Mouse (Mus musculus): ENCODE measurements around the gene Nol4l. TPM values are rescaled to one million over a fixed set of nuclear protein-coding genes. Genes with fewer than 3 reads are reported as not detected.
A peak's percentile ranks its signal among the peaks of the same experiment; 100 is the strongest.

The Nol4l gene
- polyA plus RNA-seq, 1 experiment from 2014 or later: 26.7 TPM

DNA sequence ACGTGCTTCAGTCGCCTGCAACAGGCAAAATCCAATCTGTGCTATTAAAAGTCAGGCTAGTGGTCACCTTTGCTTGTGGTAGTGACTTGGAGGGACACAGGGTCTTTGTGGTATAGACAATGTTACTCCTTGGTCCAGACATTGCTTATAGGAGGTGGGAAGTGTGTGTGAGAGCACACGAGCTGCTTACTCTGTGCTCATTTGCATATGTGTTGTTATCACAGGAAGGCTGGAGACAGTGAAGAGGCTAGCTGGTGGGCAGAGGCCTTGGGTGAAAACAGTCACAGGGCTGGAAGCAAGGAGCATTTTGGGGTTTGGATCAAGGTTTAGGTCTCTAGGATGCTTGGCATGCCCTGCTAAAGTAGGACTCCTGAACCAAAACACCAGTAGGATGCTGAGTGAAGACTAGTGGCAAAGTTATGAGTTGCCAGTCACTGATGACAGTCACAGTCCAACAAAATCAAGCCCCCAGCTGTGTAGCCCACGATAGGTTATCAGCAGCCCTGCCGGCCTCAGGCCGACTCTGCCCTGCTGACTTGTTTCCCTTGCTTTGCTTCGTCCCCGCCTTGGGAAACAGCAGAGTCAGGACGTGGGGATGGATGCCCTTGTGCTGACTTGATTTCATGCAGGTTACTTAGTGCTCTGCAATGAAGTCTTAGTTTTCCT, 74.8 kb downstream of the Nol4l start:
- Histone ChIP-seq H3K27ac (ENCODE audit: low read depth, low read length) (no peak overlapping the region), H3K9ac (ENCODE audit: low read depth, low read length) (no peak overlapping the region)
- DNase-seq (ENCODE audit: low spot score): no peak

GRCm38 (mm10) chr2:153453961-153454759, 75.6 kb downstream of the Nol4l start:
- DNase-seq (ENCODE audit: low spot score): no peak
- Histone ChIP-seq H3K27me3 (ENCODE audit: control insufficient read depth, insufficient read depth, low read length) (no peaks in the 10 kb centered on the region), H3K4me3 (ENCODE audit: low read depth, low read length) (no peak overlapping the region), H3K4me2 (replicated peaks; ENCODE audit: low read depth, low read length) (no peak overlapping the region), H3K9ac (ENCODE audit: low read depth, low read length) (no peak overlapping the region), H3K9me3 (ENCODE audit: control insufficient read depth, low read length) (no peaks in the 10 kb centered on the region), H3K27ac (ENCODE audit: low read depth, low read length) (no peak overlapping the region), H3K4me1 (replicated peaks; ENCODE audit: control insufficient read depth, insufficient read depth, low read length) (peaks cover 12% of the 10 kb centered on the region), H3K36me3 (ENCODE audit: control insufficient read depth, insufficient read depth, low read length) (no peaks in the 10 kb centered on the region)
- 71% methylated on average over 12 of the region's 12 CpGs for WGBS
- ATAC-seq (ENCODE audit: low FRiP score): no peak

More for the DNA sequence above, 74.8 kb downstream of the Nol4l start:
- Histone ChIP-seq H3K4me3 (ENCODE audit: low read depth, low read length) (no peak overlapping the region), H3K4me2 (replicated peaks; ENCODE audit: low read depth, low read length) (no peak overlapping the region), H3K36me3 (ENCODE audit: control insufficient read depth, insufficient read depth, low read length) (no peaks in the 10 kb centered on the region), H3K9me3 (ENCODE audit: control insufficient read depth, low read length) (no peaks in the 10 kb centered on the region), H3K27me3 (ENCODE audit: control insufficient read depth, insufficient read depth, low read length) (no peaks in the 10 kb centered on the region), H3K4me1 (replicated peaks; ENCODE audit: control insufficient read depth, insufficient read depth, low read length) (peaks cover 12% of the 10 kb centered on the region)
- WGBS: 60% methylated on average over 9 of the region's 9 CpGs
- ATAC-seq (ENCODE audit: low FRiP score): no peak

DNA sequence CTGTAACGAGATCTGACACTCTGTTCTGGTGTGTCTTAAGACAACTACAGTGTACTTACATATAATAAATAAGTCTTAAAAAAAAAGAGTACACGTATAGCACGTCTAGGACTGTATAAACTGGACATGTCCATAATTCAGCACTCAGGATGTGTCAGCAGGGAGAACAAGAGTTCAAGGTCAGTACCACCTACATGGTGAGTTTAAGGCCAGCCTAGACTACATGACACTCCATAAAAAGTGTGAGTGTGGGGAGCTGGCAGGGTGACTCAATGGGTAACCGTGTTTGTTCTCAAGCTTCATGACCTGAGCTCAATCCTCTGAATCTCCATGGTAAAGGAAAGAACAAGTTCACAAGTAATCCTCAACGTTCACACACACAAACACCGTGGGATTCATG, 81.3 kb downstream of the Nol4l start:
- no peak overlapping the region for H3K27ac ChIP-seq (ENCODE audit: low read depth, low read length)
- H3K4me1 ChIP-seq (replicated peaks; ENCODE audit: control insufficient read depth, insufficient read depth, low read length): 0 out of 2 replicates have a peak, but pooled peaks cover 3% of the 10 kb centered on the region
- 84% methylated on average over 6 of the region's 6 CpGs for WGBS
- no peaks in the 10 kb centered on the region for H3K9me3 ChIP-seq (ENCODE audit: control insufficient read depth, low read length)
- H3K4me2 ChIP-seq (replicated peaks; ENCODE audit: low read depth, low read length): no peak overlapping the region
- no peaks in the 10 kb centered on the region for H3K27me3 ChIP-seq (ENCODE audit: control insufficient read depth, insufficient read depth, low read length)
- H3K4me3 ChIP-seq (ENCODE audit: low read depth, low read length): no peak overlapping the region
- H3K9ac ChIP-seq (ENCODE audit: low read depth, low read length): no peak overlapping the region
- H3K36me3 ChIP-seq (ENCODE audit: control insufficient read depth, insufficient read depth, low read length): no peaks in the 10 kb centered on the region
- DNase-seq (ENCODE audit: low spot score) (no peak), ATAC-seq (ENCODE audit: low FRiP score) (no peak)

- no peak overlapping the region for H3K27ac ChIP-seq (ENCODE audit: low read depth, low read length)
- H3K9me3 ChIP-seq (ENCODE audit: control insufficient read depth, low read length): no peaks in the 10 kb centered on the region
- H3K4me1 ChIP-seq (replicated peaks; ENCODE audit: control insufficient read depth, insufficient read depth, low read length): peaks cover 3% of the 10 kb centered on the region; the same call in 1 of the 2 replicates
- ATAC-seq (ENCODE audit: low FRiP score) (no peak), DNase-seq (ENCODE audit: low spot score) (no peak)
- no peak overlapping the region for H3K9ac ChIP-seq (ENCODE audit: low read depth, low read length)
- no peaks in the 10 kb centered on the region for H3K27me3 ChIP-seq (ENCODE audit: control insufficient read depth, insufficient read depth, low read length)
- H3K4me3 ChIP-seq (ENCODE audit: low read depth, low read length): no peak overlapping the region
- H3K36me3 ChIP-seq (ENCODE audit: control insufficient read depth, insufficient read depth, low read length): no peaks in the 10 kb centered on the region
- no peak overlapping the region for H3K4me2 ChIP-seq (replicated peaks; ENCODE audit: low read depth, low read length)
- 89% methylated on average over 3 of the region's 3 CpGs for WGBS
These were observed 82.1 kb downstream of the Nol4l start for GRCm38 (mm10) chr2:153447719-153448118.

GRCm38 (mm10) chr2:153446476-153446875, 83.3 kb downstream of the Nol4l start:
- 21% methylated on average over 4 of the region's 4 CpGs for WGBS
- Histone ChIP-seq H3K9me3 (ENCODE audit: control insufficient read depth, low read length) (no peaks in the 10 kb centered on the region), H3K9ac (ENCODE audit: low read depth, low read length) (no peak overlapping the region), H3K4me2 (replicated peaks; ENCODE audit: low read depth, low read length) (no peak overlapping the region; the same call in 1 of the 2 replicates), H3K27ac (ENCODE audit: low read depth, low read length) (no peak overlapping the region), H3K36me3 (ENCODE audit: control insufficient read depth, insufficient read depth, low read length) (no peaks in the 10 kb centered on the region), H3K4me1 (replicated peaks; ENCODE audit: control insufficient read depth, insufficient read depth, low read length) (peaks cover 6% of the 10 kb centered on the region), H3K27me3 (ENCODE audit: control insufficient read depth, insufficient read depth, low read length) (no peaks in the 10 kb centered on the region), H3K4me3 (ENCODE audit: low read depth, low read length) (no peak overlapping the region)
- DNase-seq (ENCODE audit: low spot score) (no peak), ATAC-seq (ENCODE audit: low FRiP score) (no peak)

DNA sequence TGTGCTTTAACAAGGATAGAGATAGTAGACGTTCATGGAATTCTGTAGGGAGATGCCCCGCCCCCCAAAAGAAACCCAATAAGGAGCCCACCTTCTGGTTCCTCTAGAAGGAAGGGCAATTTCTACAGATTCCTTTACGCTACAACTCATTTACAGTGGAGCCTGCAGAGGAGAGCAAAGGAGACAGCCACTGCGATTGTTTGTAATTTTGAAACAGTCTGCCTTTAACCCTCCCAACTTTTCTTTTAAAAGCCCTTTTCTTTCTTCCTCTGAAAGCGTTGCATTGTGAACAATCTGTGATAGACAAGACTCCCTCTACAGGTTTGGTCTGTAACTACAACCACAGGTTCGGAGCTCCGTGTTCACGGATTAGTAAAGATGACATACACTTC, 83.8 kb downstream of the Nol4l start:
- Histone ChIP-seq H3K27ac (ENCODE audit: low read depth, low read length) (peak overlapping the region; percentile 93; the same call in 1 of the 2 replicates), H3K27me3 (ENCODE audit: control insufficient read depth, insufficient read depth, low read length) (no peaks in the 10 kb centered on the region), H3K9ac (ENCODE audit: low read depth, low read length) (peak overlapping the region; percentile 77), H3K4me2 (replicated peaks; ENCODE audit: low read depth, low read length) (peak overlapping the region; percentile 96), H3K4me1 (replicated peaks; ENCODE audit: control insufficient read depth, insufficient read depth, low read length) (peaks cover 10% of the 10 kb centered on the region), H3K4me3 (ENCODE audit: low read depth, low read length) (peak overlapping the region; percentile 92), H3K9me3 (ENCODE audit: control insufficient read depth, low read length) (no peaks in the 10 kb centered on the region), H3K36me3 (ENCODE audit: control insufficient read depth, insufficient read depth, low read length) (no peaks in the 10 kb centered on the region)
- WGBS: under 1% methylated on average over 8 of the region's 8 CpGs
- peak; percentile 82 for DNase-seq (ENCODE audit: low spot score)
- no peak for ATAC-seq (ENCODE audit: low FRiP score)

- Histone ChIP-seq H3K9me3 (ENCODE audit: control insufficient read depth, low read length) (no peaks in the 10 kb centered on the region), H3K4me3 (ENCODE audit: low read depth, low read length) (peak overlapping the region; percentile 92), H3K27me3 (ENCODE audit: control insufficient read depth, insufficient read depth, low read length) (no peaks in the 10 kb centered on the region), H3K27ac (ENCODE audit: low read depth, low read length) (peak overlapping the region; percentile 93), H3K4me1 (replicated peaks; ENCODE audit: control insufficient read depth, insufficient read depth, low read length) (peaks cover 10% of the 10 kb centered on the region), H3K36me3 (ENCODE audit: control insufficient read depth, insufficient read depth, low read length) (no peaks in the 10 kb centered on the region), H3K4me2 (replicated peaks; ENCODE audit: low read depth, low read length) (peak overlapping the region; percentile 96), H3K9ac (ENCODE audit: low read depth, low read length) (peak overlapping the region; percentile 77)
- under 1% methylated on average over 58 of the region's 59 CpGs for WGBS
- ATAC-seq (ENCODE audit: low FRiP score) (peak; percentile 63), DNase-seq (ENCODE audit: low spot score) (peak; percentile 75)
These were observed 84.4 kb downstream of the Nol4l start for GRCm38 (mm10) chr2:153445137-153446016.

- no peaks in the 10 kb centered on the region for H3K36me3 ChIP-seq (ENCODE audit: control insufficient read depth, insufficient read depth, low read length)
- H3K9ac ChIP-seq (ENCODE audit: low read depth, low read length): peak overlapping the region; percentile 77
- H3K4me1 ChIP-seq (replicated peaks; ENCODE audit: control insufficient read depth, insufficient read depth, low read length): peaks cover 10% of the 10 kb centered on the region
- H3K9me3 ChIP-seq (ENCODE audit: control insufficient read depth, low read length): no peaks in the 10 kb centered on the region
- H3K4me3 ChIP-seq (ENCODE audit: low read depth, low read length): peak overlapping the region; percentile 92
- DNase-seq (ENCODE audit: low spot score): peak; percentile 82
- no peaks in the 10 kb centered on the region for H3K27me3 ChIP-seq (ENCODE audit: control insufficient read depth, insufficient read depth, low read length)
- peak; percentile 75 for ATAC-seq (ENCODE audit: low FRiP score)
- peak overlapping the region; percentile 96 for H3K4me2 ChIP-seq (replicated peaks; ENCODE audit: low read depth, low read length)
- H3K27ac ChIP-seq (ENCODE audit: low read depth, low read length): peak overlapping the region; percentile 93
- under 1% methylated on average over 30 of the region's 64 CpGs for WGBS
These were observed 85.3 kb downstream of the Nol4l start for GRCm38 (mm10) chr2:153444254-153445136.

Data from hindbrain, embryonic 11.5 days (tissue).